Mouse (Mus musculus) CH12.LX (cell line): ENCODE measurements around the gene Gm13279.
"Not testable (repeated sequence)": the region's sequence is repeated elsewhere in the genome, so short reads cannot be mapped to it uniquely, and the experiment has no call there.

Experiments used
- CTCF ChIP-seq, 2 experiments: IDR thresholded peaks in 1 of 2; conservative IDR thresholded peaks in 1 of 2; 2 replicates each; pipeline ENCODE4 v1.5.1; 2011 to 2012; ENCODE audit warnings: low read depth in 2 of 2, low read length in 2 of 2, improper control_type of control experiment in 1 of 2, inconsistent platforms in 1 of 2, mild to moderate bottlenecking in 1 of 2, moderate library complexity in 1 of 2
- MAX ChIP-seq: IDR thresholded peaks from 2 replicates; pipeline ENCODE4 v1.6.1; 2011; ENCODE audit warnings: low read length, improper control_type of control experiment

DNA sequence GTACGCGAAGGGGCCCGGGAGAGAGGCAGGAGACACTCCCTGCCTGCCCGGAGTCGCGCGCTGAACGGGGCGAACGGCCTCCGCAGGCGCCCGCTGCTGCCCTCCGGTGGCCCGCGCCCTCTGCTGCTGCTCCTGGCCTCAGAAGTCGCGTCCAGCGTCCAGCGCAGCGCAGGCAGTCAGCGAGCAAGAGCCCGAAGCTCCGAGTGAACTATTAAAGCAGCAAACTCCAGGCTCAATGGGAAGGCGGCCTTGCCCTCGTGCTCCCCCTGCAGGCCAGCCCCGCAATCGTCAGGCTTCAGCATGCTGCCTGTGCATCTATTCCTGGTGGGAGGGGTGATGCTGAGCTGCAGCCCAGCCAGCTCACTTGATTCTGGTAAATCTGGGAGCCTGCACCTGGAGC lies at the start of gene Gm13279:
- TF ChIP-seq CTCF (conservative IDR thresholded peaks at IDR 0.05 in 1 of 2, IDR thresholded peaks at IDR 0.05 in 1 of 2; ENCODE audit: low read depth in 2 of 2, low read length in 2 of 2); MAX: not testable (repeated sequence)
